Mouse (Mus musculus) fat pad, adult 2 months (tissue): ENCODE results near the gene Tmcc1.

ENCODE experiments used
- DNase-seq: peaks from one replicate; pipeline ENCODE4 v3.0.0-alpha.2; 2011; ENCODE audit warnings: low read depth, low spot score; ENCODE audit errors: extremely low read depth

Gene Tmcc1

DNA sequence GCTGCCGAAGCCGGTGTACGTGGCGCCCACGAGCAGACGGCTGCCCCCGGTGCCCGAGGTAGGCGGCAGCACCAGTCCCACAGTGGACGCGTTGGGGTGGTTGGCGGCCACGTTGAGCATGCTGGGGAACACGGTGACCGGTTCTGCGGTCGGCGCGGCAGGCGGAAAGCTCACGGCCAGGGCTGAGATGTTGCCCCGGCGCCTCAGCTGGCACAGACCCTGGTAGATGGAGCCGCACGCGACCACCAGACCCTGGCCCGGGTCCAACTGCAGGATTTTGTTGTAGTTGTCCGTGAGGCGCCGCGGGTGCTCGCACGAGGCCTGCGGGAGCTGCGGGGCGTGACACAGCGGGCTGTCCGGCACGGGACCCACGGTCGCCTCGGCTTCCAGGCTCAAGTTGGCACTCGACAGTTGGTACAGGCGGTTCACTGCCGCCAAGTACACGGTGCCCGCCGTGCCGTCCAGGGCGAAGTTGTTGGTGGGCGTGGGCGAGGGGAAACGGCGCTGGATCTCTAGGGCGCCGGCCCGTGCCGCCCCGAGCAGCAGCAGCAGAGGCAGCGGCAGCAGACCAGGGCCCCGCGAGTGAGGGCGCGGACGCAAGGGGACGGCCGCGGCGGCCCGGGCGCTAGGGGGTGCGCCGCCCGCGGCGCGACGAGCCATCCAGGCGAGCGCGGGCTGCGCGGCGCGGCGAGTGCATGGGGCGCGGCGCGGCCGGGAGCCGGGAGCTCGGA, 199.0 kb downstream of the Tmcc1 start:
- no peak for DNase-seq

- no peak for DNase-seq
Observed at GRCm38 (mm10) chr6:115993463-115994145, 199.7 kb downstream of the Tmcc1 start.

DNA sequence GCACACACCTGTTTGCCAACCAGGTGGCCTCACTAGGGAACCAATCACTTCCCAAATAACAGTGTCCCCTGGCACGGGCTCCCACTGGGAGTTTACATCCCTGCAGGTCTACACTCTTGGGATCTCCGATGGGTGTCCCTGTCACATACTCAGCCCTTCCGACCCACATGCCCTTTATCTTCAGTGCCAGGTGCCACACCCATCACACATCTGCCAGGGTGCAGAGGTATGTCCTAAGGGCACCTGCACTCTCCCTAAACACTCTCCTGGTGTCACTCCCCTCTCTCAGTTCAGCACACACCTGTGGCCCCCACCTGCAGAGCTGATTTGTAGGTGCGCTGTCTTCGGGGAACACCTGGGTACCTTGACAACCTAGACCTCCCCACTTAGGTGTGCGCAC, 200.3 kb downstream of the Tmcc1 start:
- DNase-seq: no peak

DNA sequence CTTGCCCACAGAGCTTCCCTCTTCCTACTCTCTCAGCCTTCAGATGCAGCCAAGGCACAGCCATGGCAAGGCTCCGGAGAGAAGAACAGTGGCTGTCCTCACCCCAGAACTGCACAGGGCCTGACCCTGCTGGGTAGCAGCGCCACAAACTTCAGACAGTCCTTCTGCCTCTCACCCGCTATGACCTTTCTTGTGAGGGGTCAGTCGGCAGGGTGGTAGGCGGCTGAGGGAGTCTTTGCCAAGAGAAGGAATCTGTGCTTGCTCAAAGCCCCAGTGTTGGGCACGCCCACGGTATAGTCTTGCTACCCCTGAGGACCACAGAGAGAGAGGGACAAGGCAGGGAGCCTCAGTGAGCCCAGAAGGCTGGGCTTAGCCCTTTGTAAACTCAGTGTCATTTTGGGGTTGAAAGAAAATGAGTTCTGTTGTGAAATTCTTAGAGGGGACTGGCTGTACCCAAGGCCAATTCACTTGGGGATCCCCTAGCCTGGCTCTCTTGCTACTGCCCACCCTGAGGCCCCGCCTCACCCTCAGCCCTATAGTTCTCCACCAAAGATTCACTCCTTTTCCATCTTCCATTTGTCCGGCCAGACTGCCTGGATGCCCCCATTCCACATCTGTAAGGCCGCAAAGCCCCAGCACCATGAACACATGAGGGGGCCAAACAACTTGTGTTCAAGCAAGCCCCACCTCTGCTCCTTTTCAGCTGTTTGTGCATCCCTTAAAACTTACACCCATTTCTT, 201.2 kb downstream of the Tmcc1 start:
- no peak for DNase-seq

DNA sequence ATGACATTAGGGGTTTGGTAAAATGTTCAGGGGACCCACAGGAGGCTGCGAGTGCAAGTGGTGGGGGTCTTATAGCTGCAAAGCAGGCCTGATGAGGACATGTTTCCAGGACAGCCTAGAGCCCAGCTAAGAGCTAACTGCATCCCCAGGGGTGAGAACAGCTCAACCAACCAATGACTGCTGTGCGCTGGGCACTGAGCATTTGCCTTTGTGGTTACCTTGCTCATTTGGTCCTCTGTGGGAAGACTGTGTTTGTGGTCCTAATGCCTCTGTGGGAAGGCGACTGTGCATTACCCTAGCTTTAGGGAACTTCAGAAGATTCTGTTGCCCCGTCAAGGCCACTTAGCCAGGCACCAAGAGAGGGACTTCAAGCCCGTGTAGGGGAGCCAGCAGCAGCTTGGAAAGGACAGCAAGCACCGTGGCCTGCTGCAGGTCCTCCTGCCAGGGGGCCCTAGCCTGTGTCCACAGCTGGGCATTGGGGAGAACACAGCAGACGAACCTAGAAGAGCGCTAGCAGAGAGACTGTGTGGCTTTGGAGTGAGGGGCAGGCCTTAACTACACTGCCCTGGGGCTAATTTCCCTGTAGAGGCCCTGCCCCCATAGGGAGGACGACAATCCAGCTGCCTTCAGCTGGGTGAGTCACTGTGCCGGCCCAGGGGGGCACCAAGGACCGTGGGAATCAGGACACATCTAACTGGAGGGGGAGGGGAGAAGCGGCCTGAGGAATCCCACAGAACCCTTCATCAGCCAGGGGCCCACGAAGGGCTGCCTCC, 202.0 kb downstream of the Tmcc1 start:
- DNase-seq: no peak

DNA sequence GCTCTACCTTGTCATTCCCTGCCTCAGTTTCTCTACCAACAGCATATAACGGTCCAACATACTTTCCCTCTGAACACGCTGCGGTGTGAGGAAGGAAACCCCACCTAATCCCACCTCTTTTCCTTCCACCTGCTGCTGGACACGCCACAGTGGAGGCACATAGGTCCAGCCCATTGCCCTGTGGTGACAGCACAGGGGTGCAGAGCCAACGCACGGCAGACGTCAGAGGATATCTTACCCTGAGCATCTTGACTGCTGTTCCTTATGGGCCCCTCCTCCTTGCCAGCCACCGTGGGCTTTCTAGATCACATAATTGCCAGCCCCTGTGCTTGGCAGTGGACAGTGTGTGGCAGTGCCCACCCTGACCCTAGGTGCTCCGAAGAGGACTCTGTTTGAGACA, 202.8 kb downstream of the Tmcc1 start:
- no peak for DNase-seq

DNA sequence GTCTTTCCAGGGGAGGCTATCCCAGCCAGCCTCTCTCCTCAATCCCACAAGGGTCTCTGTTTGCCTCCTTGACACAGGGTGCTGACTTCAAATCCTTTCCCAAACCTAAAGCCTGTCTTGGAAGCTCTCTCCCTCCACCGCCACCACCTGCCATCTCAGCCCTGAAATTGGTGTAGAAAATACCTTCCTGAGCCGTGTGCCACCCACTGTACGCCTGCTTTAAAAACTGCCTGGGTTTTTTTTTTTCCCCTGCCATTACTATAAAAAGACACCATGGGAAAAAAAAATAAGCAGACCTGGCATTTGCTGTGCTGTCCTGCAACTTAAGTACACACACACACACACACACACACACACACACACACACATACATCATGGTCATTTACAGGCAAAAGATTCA, 203.2 kb downstream of the Tmcc1 start:
- no peak for DNase-seq

DNA sequence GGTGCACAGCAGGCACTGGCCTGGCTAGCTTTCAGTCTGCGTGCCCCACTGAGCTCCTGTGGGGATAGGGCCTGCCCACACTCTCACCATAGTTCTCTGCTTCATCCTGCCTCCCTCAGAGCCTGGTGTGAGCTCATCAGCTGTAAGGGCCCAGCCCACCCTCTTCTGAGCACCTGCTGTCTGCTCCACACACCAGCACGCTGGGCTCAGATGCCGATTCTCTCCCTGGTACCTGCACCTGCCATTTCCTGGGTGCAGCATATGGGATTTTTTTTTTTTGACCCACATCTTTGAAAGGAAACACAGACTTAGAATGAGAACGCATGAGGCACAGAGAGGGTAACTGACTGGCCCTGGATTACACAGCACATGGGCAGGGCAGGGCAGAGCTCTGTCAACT, 203.7 kb downstream of the Tmcc1 start:
- DNase-seq: no peak

DNA sequence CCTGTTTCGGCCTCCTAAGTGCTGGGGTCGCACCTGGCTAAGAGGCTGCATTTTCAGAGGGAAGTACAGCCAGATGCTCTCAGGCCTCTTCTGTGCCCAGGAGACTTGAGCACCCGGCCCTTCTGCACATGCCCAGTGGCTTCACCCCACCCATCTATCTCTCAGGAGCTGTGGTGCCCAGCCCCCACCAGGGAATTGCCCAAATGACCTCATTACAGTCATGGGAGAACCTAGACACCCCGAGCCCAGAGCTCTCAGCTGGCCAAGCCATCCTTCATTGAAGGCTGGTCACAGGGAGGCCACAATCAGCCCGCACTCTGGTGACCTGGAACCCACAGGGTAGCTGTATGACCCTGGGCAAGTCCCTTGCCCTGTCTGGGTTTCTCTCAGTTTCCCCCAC, 204.3 kb downstream of the Tmcc1 start:
- DNase-seq: no peak

GRCm38 (mm10) chr6:115987096-115987747, 206.1 kb downstream of the Tmcc1 start:
- no peak for DNase-seq

DNA sequence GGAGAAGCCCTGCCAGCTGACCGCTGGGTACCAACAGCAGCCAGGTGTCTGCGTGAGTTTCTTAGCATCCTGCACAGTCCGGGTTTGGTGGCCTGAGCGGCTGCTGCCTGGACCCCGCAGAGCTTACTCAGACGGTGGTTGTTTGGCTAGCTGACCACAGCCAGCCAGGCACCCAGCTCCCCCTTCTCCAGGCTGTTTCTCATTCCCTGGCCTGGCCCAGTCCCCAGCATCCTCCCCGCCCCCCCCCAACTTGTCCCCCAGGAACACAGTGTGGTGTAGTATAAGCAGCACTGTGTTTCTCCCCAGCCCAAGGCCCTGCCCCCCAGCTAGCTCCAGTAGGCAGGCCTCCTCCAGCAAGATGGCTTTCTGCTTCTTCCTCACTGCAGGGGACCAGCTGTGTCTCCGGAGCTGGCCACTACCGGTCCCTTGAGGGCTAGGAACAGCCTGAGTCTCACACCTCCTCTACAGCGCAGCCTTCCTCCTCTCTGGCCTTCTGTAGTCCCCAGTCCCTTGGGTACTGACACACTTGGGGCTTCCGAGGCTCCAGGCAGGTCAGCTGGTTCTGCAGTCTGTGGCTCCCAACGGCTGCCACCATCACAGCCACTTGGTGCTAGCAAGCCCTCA, 206.7 kb downstream of the Tmcc1 start:
- no peak for DNase-seq

- DNase-seq: no peak
Observed at GRCm38 (mm10) chr6:115985622-115986021, 207.7 kb downstream of the Tmcc1 start.

GRCm38 (mm10) chr6:115984580-115984979, 208.7 kb downstream of the Tmcc1 start:
- DNase-seq: no peak

- no peak for DNase-seq
Observed at GRCm38 (mm10) chr6:115983306-115984038, 209.8 kb downstream of the Tmcc1 start.

DNA sequence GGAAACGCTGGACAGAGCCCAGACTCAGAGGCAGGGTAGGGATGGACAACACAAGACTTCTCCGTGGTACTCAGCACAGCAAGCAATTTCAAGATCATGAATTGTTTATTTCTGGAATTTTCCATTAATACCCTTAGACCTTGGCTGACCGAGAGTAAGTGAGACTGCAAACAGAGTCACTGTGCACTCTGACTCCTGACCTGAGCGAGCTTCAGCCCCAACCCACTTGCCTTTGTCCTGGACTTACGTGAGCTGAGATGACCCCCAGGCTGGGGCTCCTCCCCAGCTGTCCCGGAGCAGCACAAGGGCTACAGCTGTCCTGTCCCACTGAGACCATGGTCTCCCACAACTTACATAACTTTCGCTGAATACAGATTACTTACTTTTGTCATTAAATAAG, 210.4 kb downstream of the Tmcc1 start:
- DNase-seq: no peak

DNA sequence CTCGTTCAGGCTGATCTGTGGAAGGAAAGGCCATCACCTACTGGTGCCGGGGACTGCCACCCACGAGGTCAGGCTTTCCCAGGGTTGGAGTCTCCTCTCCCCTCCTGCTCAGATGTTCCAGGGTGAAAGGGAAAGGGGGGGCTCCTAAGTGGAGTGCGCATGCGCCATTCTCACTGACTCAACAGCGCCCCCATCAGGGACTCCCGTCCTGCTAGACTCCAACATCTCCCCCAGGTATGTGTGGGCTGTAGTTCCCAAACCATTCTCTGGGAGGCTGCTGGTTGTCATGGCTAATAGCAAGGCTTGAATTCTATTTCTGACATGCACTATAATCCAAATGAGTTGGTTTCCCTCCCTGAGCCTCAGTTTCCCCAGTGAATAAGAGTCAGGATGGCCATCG, 214.7 kb downstream of the Tmcc1 start:
- no peak for DNase-seq

GRCm38 (mm10) chr6:115977810-115978209, 215.5 kb downstream of the Tmcc1 start:
- DNase-seq: no peak

- DNase-seq: no peak
Observed at GRCm38 (mm10) chr6:115975606-115976005, 217.7 kb downstream of the Tmcc1 start.

- DNase-seq: no peak
Observed at GRCm38 (mm10) chr6:115973881-115974662, 219.2 kb downstream of the Tmcc1 start.
